Mouse (Mus musculus): ENCODE results near the gene Gm42957. TPM values are rescaled to one million over a fixed set of nuclear protein-coding genes. Genes with fewer than 3 reads are reported as not detected.

The Gm42957 gene
- 0.05 TPM in 1 of 2 replicates, not detected in the other for polyA plus RNA-seq (2012; rRNA removed)

GRCm38 (mm10) chr3:96634928-96635879 lies at the start of gene Gm42957, which contains the start of gene Pex11b:
TSS of gene Gm42957 (plus strand) at chr3:96635474.
TSS of gene Pex11b (plus strand) at chr3:96635376.
- H3K27ac ChIP-seq (ENCODE audit: insufficient read depth, low read depth, low read length), result peak within 1 kb of the TSS; percentile 74
- peak; percentile 49; the same call in 1 of the 2 replicates for TF ChIP-seq POLR2A (IDR thresholded peaks at IDR 0.05; ENCODE audit: low read depth, low read length)
- TF ChIP-seq CTCF (IDR thresholded peaks at IDR 0.05; ENCODE audit: extremely low read depth, insufficient read length, insufficient replicate concordance, low read depth, low read length), result peak; percentile 24; the same call in 1 of the 2 replicates
- 3% methylated on average over 60 of the region's 60 CpGs for WGBS
- H3K27me3 ChIP-seq (ENCODE audit: control insufficient read depth, insufficient read depth, low read length), result no peaks in the 10 kb centered on the region
- H3K36me3 ChIP-seq (ENCODE audit: control insufficient read depth, insufficient read depth, low read length), result peaks cover 21% of the 10 kb centered on the region
- peaks cover 6% of the 10 kb centered on the region; the same call in 1 of the 2 replicates for H3K4me1 ChIP-seq (ENCODE audit: control insufficient read depth, insufficient read depth, insufficient read length, low read length)
- H3K4me3 ChIP-seq (ENCODE audit: low read depth, low read length), result peak within 1 kb of the TSS; percentile 92

GRCm38 (mm10) chr3:96590657-96591056 lies 44.6 kb upstream of the Gm42957 start:
- 93% methylated on average over 4 of the region's 4 CpGs for WGBS
- no peak for TF ChIP-seq CTCF (IDR thresholded peaks at IDR 0.05; ENCODE audit: extremely low read depth, insufficient read length, insufficient replicate concordance, low read depth, low read length)
- TF ChIP-seq POLR2A (IDR thresholded peaks at IDR 0.05; ENCODE audit: low read depth, low read length), result no peak
- no peak overlapping the region for H3K27ac ChIP-seq (ENCODE audit: insufficient read depth, low read depth, low read length)

GRCm38 (mm10) chr3:96593374-96593773 lies 41.9 kb upstream of the Gm42957 start:
- TF ChIP-seq CTCF (IDR thresholded peaks at IDR 0.05; ENCODE audit: extremely low read depth, insufficient read length, insufficient replicate concordance, low read depth, low read length) (no peak), POLR2A (IDR thresholded peaks at IDR 0.05; ENCODE audit: low read depth, low read length) (no peak)
- peak overlapping the region; percentile 88 for H3K27ac ChIP-seq (ENCODE audit: insufficient read depth, low read depth, low read length)

More at GRCm38 (mm10) chr3:96590657-96591056, 44.6 kb upstream of the Gm42957 start:
- H3K36me3 ChIP-seq (ENCODE audit: control insufficient read depth, insufficient read depth, low read length), result no peaks in the 10 kb centered on the region; the same call in 1 of the 2 replicates
- H3K27me3 ChIP-seq (ENCODE audit: control insufficient read depth, insufficient read depth, low read length), result no peaks in the 10 kb centered on the region; the same call in 1 of the 2 replicates
- H3K4me1 ChIP-seq (ENCODE audit: control insufficient read depth, insufficient read depth, insufficient read length, low read length), result no peaks in the 10 kb centered on the region
- no peak overlapping the region for H3K4me3 ChIP-seq (ENCODE audit: low read depth, low read length)

GRCm38 (mm10) chr3:96593790-96594560 lies 41.3 kb upstream of the Gm42957 start, which contains the start of gene Polr3gl:
TSS of gene Polr3gl (minus strand) at chr3:96594181.
- Histone ChIP-seq H3K27me3 (ENCODE audit: control insufficient read depth, insufficient read depth, low read length) (peaks cover 30% of the 10 kb centered on the region), H3K36me3 (ENCODE audit: control insufficient read depth, insufficient read depth, low read length) (no peaks in the 10 kb centered on the region; the same call in 1 of the 2 replicates), H3K4me1 (ENCODE audit: control insufficient read depth, insufficient read depth, insufficient read length, low read length) (peaks cover 11% of the 10 kb centered on the region; the same call in 1 of the 2 replicates), H3K4me3 (ENCODE audit: low read depth, low read length) (peak within 1 kb of the TSS; percentile 97), H3K27ac (ENCODE audit: insufficient read depth, low read depth, low read length) (peak within 1 kb of the TSS; percentile 88)
- TF ChIP-seq CTCF (IDR thresholded peaks at IDR 0.05; ENCODE audit: extremely low read depth, insufficient read length, insufficient replicate concordance, low read depth, low read length), result 0 out of 2 replicates have a peak, but pooled peaks have one; percentile 22
- TF ChIP-seq POLR2A (IDR thresholded peaks at IDR 0.05; ENCODE audit: low read depth, low read length), result peak; percentile 44
- 2% methylated on average over 38 of the region's 38 CpGs for WGBS

More at GRCm38 (mm10) chr3:96593374-96593773, 41.9 kb upstream of the Gm42957 start:
- Histone ChIP-seq H3K36me3 (ENCODE audit: control insufficient read depth, insufficient read depth, low read length) (no peaks in the 10 kb centered on the region; the same call in 1 of the 2 replicates), H3K4me1 (ENCODE audit: control insufficient read depth, insufficient read depth, insufficient read length, low read length) (peaks cover 7% of the 10 kb centered on the region; the same call in 1 of the 2 replicates), H3K27me3 (ENCODE audit: control insufficient read depth, insufficient read depth, low read length) (peaks cover 24% of the 10 kb centered on the region), H3K4me3 (ENCODE audit: low read depth, low read length) (peak overlapping the region; percentile 97)
- 1% methylated on average over 10 of the region's 10 CpGs for WGBS

GRCm38 (mm10) chr3:96594851-96595250 lies 40.4 kb upstream of the Gm42957 start:
- H3K27ac ChIP-seq (ENCODE audit: insufficient read depth, low read depth, low read length), result no peak overlapping the region
- WGBS, result 79% methylated on average over 5 of the region's 5 CpGs
- H3K4me3 ChIP-seq (ENCODE audit: low read depth, low read length), result no peak overlapping the region
- peaks cover 32% of the 10 kb centered on the region for H3K27me3 ChIP-seq (ENCODE audit: control insufficient read depth, insufficient read depth, low read length)
- TF ChIP-seq CTCF (IDR thresholded peaks at IDR 0.05; ENCODE audit: extremely low read depth, insufficient read length, insufficient replicate concordance, low read depth, low read length), result no peak
- TF ChIP-seq POLR2A (IDR thresholded peaks at IDR 0.05; ENCODE audit: low read depth, low read length), result no peak
- H3K36me3 ChIP-seq (ENCODE audit: control insufficient read depth, insufficient read depth, low read length), result no peaks in the 10 kb centered on the region; the same call in 1 of the 2 replicates
- peaks cover 11% of the 10 kb centered on the region; the same call in 1 of the 2 replicates for H3K4me1 ChIP-seq (ENCODE audit: control insufficient read depth, insufficient read depth, insufficient read length, low read length)

- Histone ChIP-seq H3K4me1 (ENCODE audit: control insufficient read depth, insufficient read depth, insufficient read length, low read length) (peaks cover 11% of the 10 kb centered on the region; the same call in 1 of the 2 replicates), H3K4me3 (ENCODE audit: low read depth, low read length) (no peak overlapping the region), H3K27me3 (ENCODE audit: control insufficient read depth, insufficient read depth, low read length) (peaks cover 34% of the 10 kb centered on the region), H3K27ac (ENCODE audit: insufficient read depth, low read depth, low read length) (no peak overlapping the region), H3K36me3 (ENCODE audit: control insufficient read depth, insufficient read depth, low read length) (no peaks in the 10 kb centered on the region; the same call in 1 of the 2 replicates)
- 29% methylated on average over 6 of the region's 6 CpGs for WGBS
- TF ChIP-seq POLR2A (IDR thresholded peaks at IDR 0.05; ENCODE audit: low read depth, low read length), result no peak
- TF ChIP-seq CTCF (IDR thresholded peaks at IDR 0.05; ENCODE audit: extremely low read depth, insufficient read length, insufficient replicate concordance, low read depth, low read length), result no peak
Measured at GRCm38 (mm10) chr3:96595661-96596060, 39.6 kb upstream of the Gm42957 start.
